Mouse (Mus musculus) MEL (cell line): Measurements from ENCODE around the gene Slc25a1. TPM values are rescaled to one million over a fixed set of nuclear protein-coding genes. Genes with fewer than 3 reads are reported as not detected.
A peak's percentile ranks its signal among the peaks of the same experiment; 100 is the strongest.

ENCODE experiments used
- DNase-seq: peaks from one replicate; pipeline ENCODE4 v3.0.0; 2011; ENCODE audit warnings: low read depth, low spot score
- H3K27ac ChIP-seq: 2 replicates; pipeline ENCODE4 v1.5.1; 2012; ENCODE audit warnings: low read depth, mild to moderate bottlenecking, control low read depth, low read length, moderate library complexity; ENCODE audit not compliant: control insufficient read depth
- H3K27me3 ChIP-seq, 2 experiments: fragments of 150-350 bp in 1 of 2; sonication (generic) in 1 of 2; 2 replicates each; pipeline ENCODE4 v1.6.1; 2012; ENCODE audit warnings: low read length in 2 of 2, mild to moderate bottlenecking in 2 of 2, improper control_type of control experiment in 1 of 2, moderate library complexity in 1 of 2; ENCODE audit not compliant: insufficient read depth in 2 of 2, control insufficient read depth in 1 of 2
- H3K36me3 ChIP-seq, 2 experiments: 2 replicates each; pipeline ENCODE4 v1.6.1; 2012 to 2014; ENCODE audit warnings: low read length in 2 of 2, improper control_type of control experiment in 1 of 2, inconsistent platforms in 1 of 2, mild to moderate bottlenecking in 1 of 2; ENCODE audit not compliant: insufficient read depth in 2 of 2, control insufficient read depth in 1 of 2
- H3K4me1 ChIP-seq, 2 experiments: fragments of 150-350 bp in 1 of 2; sonication (generic) in 1 of 2; 2 replicates each; pipeline ENCODE4 v1.6.1; 2012; ENCODE audit warnings: low read length in 2 of 2, improper control_type of control experiment in 1 of 2, mild to moderate bottlenecking in 1 of 2; ENCODE audit not compliant: insufficient read depth in 2 of 2, control insufficient read depth in 1 of 2
- H3K4me3 ChIP-seq, 2 experiments: fragments of 150-350 bp in 1 of 2; sonication (generic) in 1 of 2; 2 replicates each; pipeline ENCODE4 v1.5.1; 2012; ENCODE audit warnings: low read depth in 2 of 2, low read length in 2 of 2, mild to moderate bottlenecking in 2 of 2, moderate library complexity in 2 of 2, control low read depth in 1 of 2, improper control_type of control experiment in 1 of 2; ENCODE audit not compliant: control insufficient read depth in 1 of 2, insufficient read depth in 1 of 2
- H3K79me2 ChIP-seq: 2 replicates; pipeline ENCODE4 v1.6.1; 2012; ENCODE audit warnings: mild to moderate bottlenecking, low read length, moderate library complexity; ENCODE audit not compliant: control insufficient read depth, poor library complexity, insufficient read depth
- H3K9ac ChIP-seq: 2 replicates; pipeline ENCODE4 v1.6.1; 2012; ENCODE audit warnings: low read depth, mild to moderate bottlenecking, control low read depth, low read length, moderate library complexity; ENCODE audit not compliant: control insufficient read depth, poor library complexity, severe bottlenecking
- H3K9me3 ChIP-seq: fragments of 150-350 bp; sonication (generic); replicated peaks from 2 replicates; pipeline ENCODE4 v1.6.1; 2012; ENCODE audit warnings: mild to moderate bottlenecking, low read length, improper control_type of control experiment, moderate library complexity; ENCODE audit not compliant: insufficient read depth
- CHD1 ChIP-seq: IDR thresholded peaks from 2 replicates; pipeline ENCODE4 v1.6.1; 2012; ENCODE audit warnings: low read depth, mild to moderate bottlenecking, inconsistent platforms, low read length, improper control_type of control experiment
- ELF1 ChIP-seq: IDR thresholded peaks from 2 replicates; pipeline ENCODE4 v1.6.1; 2014; ENCODE audit warnings: low read depth, mild to moderate bottlenecking, inconsistent platforms, low read length, improper control_type of control experiment, moderate library complexity
- EP300 ChIP-seq, 2 experiments: IDR thresholded peaks; 2 replicates each; pipeline ENCODE4 v1.6.1; 2011; ENCODE audit warnings: improper control_type of control experiment in 2 of 2, low read length in 2 of 2, low read depth in 1 of 2, mild to moderate bottlenecking in 1 of 2
- ETS1 ChIP-seq: IDR thresholded peaks from 2 replicates; pipeline ENCODE4 v1.6.1; 2012; ENCODE audit warnings: low read depth, mild to moderate bottlenecking, inconsistent platforms, low read length, improper control_type of control experiment, moderate library complexity
- GATA1 ChIP-seq: IDR thresholded peaks from 2 replicates; pipeline ENCODE4 v1.6.1; 2011; ENCODE audit warnings: low read depth, low read length, improper control_type of control experiment
- KAT2A ChIP-seq: conservative IDR thresholded peaks from 2 replicates; pipeline ENCODE4 v1.6.1; 2012; ENCODE audit warnings: low read depth, low read length, improper control_type of control experiment, inconsistent platforms
- MAX ChIP-seq: IDR thresholded peaks from 2 replicates; pipeline ENCODE4 v1.6.1; 2011; ENCODE audit warnings: low read length, improper control_type of control experiment
- MAZ ChIP-seq: IDR thresholded peaks from 2 replicates; pipeline ENCODE4 v1.6.1; 2012; ENCODE audit warnings: low read depth, mild to moderate bottlenecking, inconsistent platforms, low read length, improper control_type of control experiment
- MXI1 ChIP-seq: IDR thresholded peaks from 2 replicates; pipeline ENCODE4 v1.6.1; 2011; ENCODE audit warnings: mild to moderate bottlenecking, low read depth, low read length, improper control_type of control experiment
- MYC ChIP-seq: IDR thresholded peaks from 2 replicates; pipeline ENCODE4 v1.6.1; 2011; ENCODE audit warnings: low read depth, mild to moderate bottlenecking, low read length, improper control_type of control experiment, moderate library complexity
- NELFE ChIP-seq: IDR thresholded peaks from 2 replicates; pipeline ENCODE4 v1.6.1; 2011; ENCODE audit warnings: low read depth, low read length, improper control_type of control experiment
- NRF1 ChIP-seq: IDR thresholded peaks from 2 replicates; pipeline ENCODE4 v1.6.1; 2014; ENCODE audit warnings: low read depth, mild to moderate bottlenecking, inconsistent platforms, low read length, improper control_type of control experiment, moderate library complexity; ENCODE audit not compliant: poor library complexity, insufficient read depth, severe bottlenecking
- POLR2A ChIP-seq, 2 experiments: IDR thresholded peaks; 2 replicates each; pipeline ENCODE4 v1.6.1; 2011 to 2012; ENCODE audit warnings: low read length in 2 of 2, mild to moderate bottlenecking in 2 of 2, control low read depth in 1 of 2, improper control_type of control experiment in 1 of 2, low read depth in 1 of 2, moderate library complexity in 1 of 2; ENCODE audit not compliant: control insufficient read depth in 1 of 2, insufficient read depth in 1 of 2, poor library complexity in 1 of 2
- POLR2AphosphoS2 ChIP-seq: IDR thresholded peaks from 2 replicates; pipeline ENCODE4 v1.6.1; 2011; ENCODE audit warnings: low read length, improper control_type of control experiment
- POLR2AphosphoS5 ChIP-seq: IDR thresholded peaks from 2 replicates; pipeline ENCODE4 v1.6.1; 2012; ENCODE audit warnings: low read depth, borderline replicate concordance, mild to moderate bottlenecking, inconsistent platforms, low read length, moderate library complexity, mixed read lengths
- RAD21 ChIP-seq: IDR thresholded peaks from 2 replicates; pipeline ENCODE4 v1.6.1; 2011; ENCODE audit warnings: mild to moderate bottlenecking, low read depth, low read length, improper control_type of control experiment
- RCOR1 ChIP-seq: IDR thresholded peaks from 2 replicates; pipeline ENCODE4 v1.6.1; 2012; ENCODE audit warnings: low read depth, mild to moderate bottlenecking, inconsistent platforms, low read length, improper control_type of control experiment
- SIN3A ChIP-seq: IDR thresholded peaks from 2 replicates; pipeline ENCODE4 v1.6.1; 2012; ENCODE audit warnings: low read length, improper control_type of control experiment, inconsistent platforms
- TAL1 ChIP-seq: IDR thresholded peaks from 2 replicates; pipeline ENCODE4 v1.6.1; 2012; ENCODE audit warnings: mild to moderate bottlenecking, inconsistent platforms, low read length, moderate library complexity, mixed read lengths
- TCF12 ChIP-seq: IDR thresholded peaks from 2 replicates; pipeline ENCODE4 v1.6.1; 2014; ENCODE audit warnings: low read depth, mild to moderate bottlenecking, inconsistent platforms, low read length, improper control_type of control experiment, moderate library complexity
- UBTF ChIP-seq: IDR thresholded peaks from 2 replicates; pipeline ENCODE4 v1.6.1; 2012; ENCODE audit warnings: low read depth, mild to moderate bottlenecking, inconsistent platforms, low read length, improper control_type of control experiment, moderate library complexity, borderline replicate concordance; ENCODE audit not compliant: insufficient read depth
- ZC3H11A ChIP-seq: IDR thresholded peaks from 2 replicates; pipeline ENCODE4 v1.6.1; 2012; ENCODE audit warnings: low read depth, mild to moderate bottlenecking, inconsistent platforms, low read length, improper control_type of control experiment
- ZMIZ1 ChIP-seq: IDR thresholded peaks from 2 replicates; pipeline ENCODE4 v1.6.1; 2012; ENCODE audit warnings: low read depth, mild to moderate bottlenecking, inconsistent platforms, low read length, improper control_type of control experiment, moderate library complexity
- polyA plus RNA-seq, 2 experiments: library from polyadenylated mRNA; stranded (reverse) in 1 of 2; unstranded in 1 of 2; fragments of >175 nt in 1 of 2; fragments of >200 nt in 1 of 2; gene quantifications; 2 replicates each; pipeline versions ENCODE4 v1.2.1 to v1.2.4; 2012; ENCODE audit warnings: low replicate concordance in 2 of 2, low read depth in 1 of 2; ENCODE audit not compliant: insufficient read length in 2 of 2, insufficient read depth in 1 of 2, missing spikeins in 1 of 2
- total RNA-seq: library from RNA; depleted of rRNA; stranded (reverse); fragments of 300-350 nt; gene quantifications from 2 replicates; pipeline ENCODE4 v1.2.3, GENCODE M21; 2012

Gene Slc25a1
- total and polyA plus RNA-seq, 3 experiments = 114 to 184 TPM; not detected in 1

DNA sequence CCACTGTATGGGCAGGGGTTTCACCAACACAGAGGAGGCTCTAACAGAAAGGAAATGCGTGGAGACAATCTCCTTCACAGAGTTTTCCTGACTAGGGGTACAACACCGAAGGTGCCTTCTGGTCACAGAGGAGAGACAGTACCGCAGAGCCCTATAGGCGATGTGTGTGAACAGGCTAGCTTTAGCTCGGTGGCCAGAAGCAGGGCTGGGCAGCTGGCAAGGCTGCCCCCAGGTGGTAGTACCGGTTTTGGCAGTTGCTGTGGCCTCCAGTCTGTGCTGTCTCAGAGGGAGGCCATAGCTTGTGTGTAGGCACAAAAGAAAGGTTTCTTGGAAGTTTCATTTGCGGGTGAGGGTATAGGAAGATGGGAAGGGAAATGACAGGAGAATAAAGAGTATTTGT, 10.8 kb upstream of the Slc25a1 start (continued):
- TF ChIP-seq UBTF (no peak), MYC (peak; percentile 11; the same call in 1 of the 2 replicates)

DNA sequence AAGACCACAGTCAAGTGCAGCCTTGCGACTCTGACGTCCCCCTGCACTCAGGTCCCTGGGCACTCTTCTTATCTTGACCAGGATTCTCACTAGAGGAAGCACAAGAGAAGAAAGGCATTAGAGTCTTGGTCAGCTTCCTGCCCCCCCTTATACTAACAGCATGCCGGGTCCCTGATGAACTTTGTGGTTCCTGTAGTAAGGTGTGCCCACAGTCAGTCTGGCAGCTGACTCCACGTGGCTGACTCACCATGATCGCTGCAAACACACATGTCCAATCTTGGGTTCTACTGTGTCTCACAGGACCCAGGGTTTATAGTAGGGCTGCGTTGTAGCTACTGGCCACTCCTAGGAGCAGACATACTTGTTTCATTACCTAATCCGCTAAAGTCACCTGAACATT, 10.2 kb upstream of the Slc25a1 start:
- TF ChIP-seq NELFE = peak; percentile 17; the same call in 1 of the 2 replicates
- peak; percentile 79 for TF ChIP-seq MYC
- peak; percentile 47; the same call in 1 of the 2 replicates for TF ChIP-seq GATA1
- TF ChIP-seq MXI1 = peak; percentile 88
- 0 out of 4 replicates have a peak, but pooled peaks of 1 of the 2 experiments have one; percentile 27 for TF ChIP-seq POLR2A (IDR thresholded peaks at IDR 0.05; ENCODE audit: control insufficient read depth in 1 of 2, insufficient read depth in 1 of 2, low read depth in 1 of 2, low read length in 2 of 2, poor library complexity in 1 of 2)
- no peak for TF ChIP-seq MAZ
- peak; percentile 42 to 44; a peak in 2 of 4 replicates for TF ChIP-seq EP300 (IDR thresholded peaks at IDR 0.05; ENCODE audit: low read depth in 1 of 2, low read length in 2 of 2)
- peak; percentile 41; the same call in 1 of the 2 replicates for TF ChIP-seq ETS1
- TF ChIP-seq MAX = peak; percentile 88
- no peak for TF ChIP-seq NRF1
- TF ChIP-seq, all 39 proteins: peak for 8
- H3K36me3 ChIP-seq = peaks cover 0 to 27% of the 10 kb centered on the region in 2 experiments; a peak in 2 of 4 replicates
- H3K9ac ChIP-seq = peak overlapping the region; percentile 61
- H3K4me3 ChIP-seq = peak overlapping the region; percentile 37 to 43; a peak in 3 of 4 replicates
- DNase-seq = peak; percentile 61
- no peaks in the 10 kb centered on the region for H3K79me2 ChIP-seq
- H3K4me1 ChIP-seq = peaks cover 25 to 34% of the 10 kb centered on the region in 2 experiments
- H3K27me3 ChIP-seq = no peaks in the 10 kb centered on the region
- no peaks in the 10 kb centered on the region for H3K9me3 ChIP-seq
- H3K27ac ChIP-seq = peak overlapping the region; percentile 87

DNA sequence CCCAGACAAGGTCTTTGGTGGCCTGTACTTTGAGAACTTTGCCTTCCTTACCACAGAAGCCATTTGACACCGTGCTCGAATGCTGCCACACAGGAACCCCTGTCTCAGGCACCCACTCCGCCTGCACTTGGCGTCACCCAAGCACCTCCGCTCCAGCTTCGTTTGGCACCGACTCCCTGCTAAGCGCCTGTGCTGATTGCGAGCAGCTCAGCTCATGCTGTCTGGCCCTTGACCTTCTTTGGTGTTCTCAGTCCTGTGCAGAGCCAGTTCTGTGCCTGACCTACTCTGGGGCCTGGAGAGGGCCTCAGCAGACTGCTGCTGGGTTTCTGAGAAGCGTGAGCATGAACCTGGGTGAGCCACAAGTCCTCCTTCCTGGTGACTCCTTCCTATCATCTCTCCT, 8.8 kb upstream of the Slc25a1 start:
- peaks cover 0 to 33% of the 10 kb centered on the region in 2 experiments; a peak in 2 of 4 replicates for H3K36me3 ChIP-seq
- TF ChIP-seq CHD1 = no peak
- no peak for TF ChIP-seq KAT2A
- no peak for TF ChIP-seq POLR2AphosphoS5
- no peak for TF ChIP-seq ZC3H11A
- TF ChIP-seq MAZ = no peak
- TF ChIP-seq ZMIZ1 = no peak
- no peak for TF ChIP-seq TCF12
- TF ChIP-seq RCOR1 = no peak
- TF ChIP-seq MXI1 = no peak
- no peak for TF ChIP-seq SIN3A
- TF ChIP-seq RAD21 = no peak
- TF ChIP-seq ELF1 = no peak
- no peak for TF ChIP-seq TAL1
- TF ChIP-seq POLR2A (IDR thresholded peaks at IDR 0.05; ENCODE audit: control insufficient read depth in 1 of 2, insufficient read depth in 1 of 2, low read depth in 1 of 2, low read length in 2 of 2, poor library complexity in 1 of 2) = no peak
- no peak for TF ChIP-seq POLR2AphosphoS2
- no peak overlapping the region for H3K4me3 ChIP-seq
- no peaks in the 10 kb centered on the region for H3K9me3 ChIP-seq
- no peak overlapping the region for H3K9ac ChIP-seq
- no peak for DNase-seq
- peaks cover 31 to 41% of the 10 kb centered on the region in 2 experiments for H3K4me1 ChIP-seq
- H3K27me3 ChIP-seq = no peaks in the 10 kb centered on the region
- no peaks in the 10 kb centered on the region for H3K79me2 ChIP-seq
- H3K27ac ChIP-seq = no peak overlapping the region
